Mouse (Mus musculus): ENCODE results near the gene Gdpd2. TPM values are rescaled to one million over a fixed set of nuclear protein-coding genes. Genes with fewer than 3 reads are reported as not detected.

The Gdpd2 gene
- 0.49 and 1.2 TPM in 2 replicates for polyA plus RNA-seq (2015; fragmentation: Nextera tagmentation; extraction: Ambion mirVana)

DNA sequence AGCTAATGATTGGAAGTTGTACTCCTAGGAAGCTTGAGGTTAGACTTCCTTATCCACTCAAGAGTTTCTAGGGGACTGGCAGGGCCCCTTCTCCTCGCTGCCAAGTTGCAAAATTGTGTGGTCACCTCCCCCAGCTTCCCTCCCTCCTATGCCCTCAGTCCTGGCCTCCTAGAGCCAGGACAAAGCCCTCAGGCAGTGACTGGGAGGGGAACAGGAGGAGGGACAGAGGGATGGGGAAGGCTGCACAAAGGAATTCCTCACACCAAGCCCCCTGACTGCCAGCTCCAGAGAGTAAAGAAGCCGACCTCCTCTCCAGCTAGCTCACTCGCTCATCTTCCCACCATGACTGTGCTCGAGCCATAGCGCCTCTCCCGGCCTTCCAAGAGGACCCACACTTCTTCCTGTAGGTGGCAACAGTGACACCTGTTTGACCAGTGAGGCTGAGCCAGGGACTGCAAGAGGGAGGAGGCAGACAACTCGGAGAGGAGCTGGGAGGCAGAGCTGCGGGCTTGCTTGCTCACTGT lies at the start of gene Gdpd2:
Gene Gdpd2 (plus strand): TSS at position 209 of the 524 bp plus-strand sequence.
- Histone ChIP-seq H3K4me3 (ENCODE audit: low read length) (0 out of 2 replicates have a peak within 1 kb of the TSS, but pooled peaks have one; percentile 3), H3K4me2 (ENCODE audit: low read depth, low read length) (0 out of 2 replicates have a peak within 1 kb of the TSS, but pooled peaks have one; percentile 22)
- 16% methylated on average over 8 of the region's 8 CpGs for WGBS

DNA sequence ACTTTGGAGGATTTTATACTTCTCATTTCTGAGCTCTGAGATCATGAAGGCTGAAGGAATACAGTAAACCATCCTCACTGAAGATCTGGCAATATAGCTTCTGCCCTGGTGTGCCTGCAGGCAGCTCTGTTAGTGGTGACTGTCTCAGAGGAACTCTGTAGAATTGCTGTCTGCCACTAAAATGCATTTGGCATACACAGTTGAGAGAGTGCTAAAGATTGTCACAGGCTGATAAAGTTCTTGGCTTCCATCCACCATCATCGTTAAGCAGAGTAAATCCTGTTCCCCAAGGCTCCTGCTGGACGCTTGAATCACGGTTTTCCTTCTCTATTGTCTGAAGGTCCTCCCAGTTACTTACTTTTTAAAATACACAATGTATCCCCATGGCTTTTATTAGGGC lies 43.1 kb upstream of the Gdpd2 start:
- peak; percentile 48; the same call in 1 of the 2 replicates for ATAC-seq (ENCODE audit: low read depth)
- Histone ChIP-seq H3K4me2 (ENCODE audit: low read depth, low read length) (no peak overlapping the region), H3K27ac (ENCODE audit: low read length) (peak overlapping the region; percentile 43), H3K9me3 (ENCODE audit: control insufficient read depth, low read length) (no peaks in the 10 kb centered on the region), H3K4me3 (ENCODE audit: low read length) (no peak overlapping the region), H3K27me3 (ENCODE audit: control insufficient read depth, insufficient read depth, low read depth, low read length) (no peaks in the 10 kb centered on the region; the same call in 1 of the 2 replicates), H3K4me1 (replicated peaks; ENCODE audit: control insufficient read depth, insufficient read depth, low read length) (0 out of 2 replicates have a peak, but pooled peaks cover 2% of the 10 kb centered on the region), H3K9ac (ENCODE audit: low read length) (no peak overlapping the region), H3K36me3 (ENCODE audit: control insufficient read depth, insufficient read depth, low read length) (no peaks in the 10 kb centered on the region)
- 34% methylated on average over 3 of the region's 3 CpGs for WGBS

More for the DNA sequence above, at the start of gene Gdpd2:
- Histone ChIP-seq H3K9ac (ENCODE audit: low read length) (no peak within 1 kb of the TSS), H3K9me3 (ENCODE audit: control insufficient read depth, low read length) (no peaks in the 10 kb centered on the region), H3K27ac (ENCODE audit: low read length) (no peak within 1 kb of the TSS), H3K4me1 (replicated peaks; ENCODE audit: control insufficient read depth, insufficient read depth, low read length) (no peaks in the 10 kb centered on the region), H3K27me3 (ENCODE audit: control insufficient read depth, insufficient read depth, low read depth, low read length) (peaks cover 4% of the 10 kb centered on the region), H3K36me3 (ENCODE audit: control insufficient read depth, insufficient read depth, low read length) (peaks cover 4% of the 10 kb centered on the region)
- peak; percentile 56 for ATAC-seq (ENCODE audit: low read depth)

DNA sequence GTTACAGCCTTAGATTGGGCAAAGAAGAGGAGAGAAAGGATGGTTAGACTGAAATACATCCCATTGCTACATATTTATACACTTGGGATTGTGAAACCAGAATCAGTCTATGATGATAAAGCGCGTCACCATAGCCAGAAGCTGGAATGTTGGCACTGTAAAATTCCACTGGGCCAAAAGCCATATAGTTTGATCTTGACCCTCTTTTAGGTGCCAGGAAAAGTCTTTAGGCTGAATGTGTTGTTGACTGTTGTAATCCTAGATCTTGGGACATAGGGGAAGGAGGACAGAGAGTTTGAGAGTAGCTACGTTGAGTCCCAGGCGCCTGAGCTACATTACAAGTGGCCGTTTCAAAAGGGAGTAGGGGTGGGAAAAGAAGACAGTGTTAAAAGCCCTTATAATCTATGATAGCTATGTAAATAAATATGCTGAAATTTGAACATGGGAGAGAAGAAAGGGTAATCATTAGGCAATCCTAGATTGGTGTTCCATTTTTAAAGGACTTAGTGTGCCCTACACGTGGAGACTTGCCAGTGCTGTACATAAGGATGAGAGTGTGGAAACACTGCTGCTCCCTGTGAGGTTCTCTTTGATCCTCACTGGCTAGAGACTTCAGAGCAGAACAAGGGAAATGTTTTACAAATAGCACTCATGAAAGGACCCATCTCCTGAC lies 42.2 kb upstream of the Gdpd2 start:
- WGBS: 57% methylated on average over 6 of the region's 6 CpGs

DNA sequence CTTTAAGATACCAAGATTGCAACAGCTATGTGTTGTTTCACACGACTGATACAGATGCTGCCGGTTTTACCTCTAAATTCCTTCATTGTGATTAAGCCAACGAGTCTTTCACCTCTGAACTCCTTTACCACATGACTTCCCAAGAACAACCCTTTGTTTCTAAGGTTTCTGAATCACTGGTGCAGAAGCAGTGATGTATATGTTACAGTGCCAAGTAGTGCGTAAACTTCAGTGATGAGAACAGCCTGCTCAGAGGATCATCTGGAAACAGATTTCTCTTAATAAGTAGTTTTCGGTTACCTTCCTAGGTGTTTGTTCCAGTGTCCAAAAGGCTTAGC lies 41.7 kb upstream of the Gdpd2 start:
- Histone ChIP-seq H3K4me1 (replicated peaks; ENCODE audit: control insufficient read depth, insufficient read depth, low read length) (0 out of 2 replicates have a peak, but pooled peaks cover 2% of the 10 kb centered on the region), H3K27ac (ENCODE audit: low read length) (peak overlapping the region; percentile 44), H3K4me3 (ENCODE audit: low read length) (no peak overlapping the region), H3K9ac (ENCODE audit: low read length) (no peak overlapping the region), H3K9me3 (ENCODE audit: control insufficient read depth, low read length) (no peaks in the 10 kb centered on the region), H3K27me3 (ENCODE audit: control insufficient read depth, insufficient read depth, low read depth, low read length) (no peaks in the 10 kb centered on the region; the same call in 1 of the 2 replicates), H3K4me2 (ENCODE audit: low read depth, low read length) (no peak overlapping the region), H3K36me3 (ENCODE audit: control insufficient read depth, insufficient read depth, low read length) (no peaks in the 10 kb centered on the region)
- WGBS: 72% methylated on average over 5 of the region's 5 CpGs
- ATAC-seq (ENCODE audit: low read depth): no peak

More for the DNA sequence above, 42.2 kb upstream of the Gdpd2 start:
- Histone ChIP-seq H3K4me1 (replicated peaks; ENCODE audit: control insufficient read depth, insufficient read depth, low read length) (0 out of 2 replicates have a peak, but pooled peaks cover 2% of the 10 kb centered on the region), H3K9ac (ENCODE audit: low read length) (no peak overlapping the region), H3K36me3 (ENCODE audit: control insufficient read depth, insufficient read depth, low read length) (no peaks in the 10 kb centered on the region), H3K27ac (ENCODE audit: low read length) (peak overlapping the region; percentile 44), H3K4me2 (ENCODE audit: low read depth, low read length) (no peak overlapping the region), H3K9me3 (ENCODE audit: control insufficient read depth, low read length) (no peaks in the 10 kb centered on the region), H3K27me3 (ENCODE audit: control insufficient read depth, insufficient read depth, low read depth, low read length) (no peaks in the 10 kb centered on the region; the same call in 1 of the 2 replicates), H3K4me3 (ENCODE audit: low read length) (no peak overlapping the region)
- peak; percentile 92 for ATAC-seq (ENCODE audit: low read depth)

DNA sequence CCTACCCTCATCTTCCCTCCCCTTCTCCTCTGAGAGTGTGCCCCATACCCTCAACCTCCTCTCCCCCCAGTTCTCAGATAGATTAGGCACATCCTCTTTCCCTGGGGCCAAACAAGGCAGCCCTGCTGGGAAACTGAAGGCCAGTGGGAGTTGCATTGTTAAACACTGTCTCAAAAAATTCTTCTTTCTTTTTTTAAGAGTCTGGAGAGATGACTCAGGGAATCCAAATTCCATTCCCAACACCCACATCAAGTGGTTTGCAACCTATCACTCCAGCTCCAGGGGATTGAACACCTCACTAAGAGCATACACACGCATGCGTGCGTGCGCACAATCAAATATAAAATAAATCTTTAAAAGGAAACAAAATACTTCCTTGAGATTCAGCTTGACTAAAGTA lies 32.9 kb upstream of the Gdpd2 start:
- H3K36me3 ChIP-seq (ENCODE audit: control insufficient read depth, insufficient read depth, low read length): 0 out of 2 replicates have a peak, but pooled peaks cover 2% of the 10 kb centered on the region
- no peak overlapping the region for H3K4me2 ChIP-seq (ENCODE audit: low read depth, low read length)
- H3K27ac ChIP-seq (ENCODE audit: low read length): no peak overlapping the region
- H3K9me3 ChIP-seq (ENCODE audit: control insufficient read depth, low read length): no peaks in the 10 kb centered on the region
- 95% methylated on average over 4 of the region's 4 CpGs for WGBS
- no peaks in the 10 kb centered on the region for H3K4me1 ChIP-seq (replicated peaks; ENCODE audit: control insufficient read depth, insufficient read depth, low read length)
- H3K27me3 ChIP-seq (ENCODE audit: control insufficient read depth, insufficient read depth, low read depth, low read length): 0 out of 2 replicates have a peak, but pooled peaks cover 2% of the 10 kb centered on the region
- H3K9ac ChIP-seq (ENCODE audit: low read length): no peak overlapping the region
- ATAC-seq (ENCODE audit: low read depth): no peak
- H3K4me3 ChIP-seq (ENCODE audit: low read length): no peak overlapping the region

DNA sequence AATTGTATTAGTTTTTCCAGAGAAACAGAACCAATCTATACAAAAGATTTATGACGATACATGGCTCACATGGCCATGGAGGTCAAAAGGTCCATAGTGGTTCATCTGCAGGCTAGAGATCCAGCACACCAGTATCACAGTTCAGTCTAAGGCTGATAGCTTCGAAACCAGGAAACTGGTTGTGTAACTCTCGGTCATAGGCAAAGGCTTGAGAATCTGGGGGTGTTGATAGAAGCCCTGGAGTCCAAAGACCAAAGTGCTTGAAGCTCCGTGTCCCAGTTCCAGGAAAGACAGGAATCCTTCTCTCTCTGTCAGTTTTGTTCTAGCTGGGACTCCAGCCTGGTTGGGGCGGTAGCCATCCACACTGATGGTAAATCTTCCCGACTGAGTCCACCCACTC lies 21.6 kb upstream of the Gdpd2 start:
- H3K9ac ChIP-seq (ENCODE audit: low read length): no peak overlapping the region
- no peak overlapping the region for H3K4me3 ChIP-seq (ENCODE audit: low read length)
- H3K4me1 ChIP-seq (replicated peaks; ENCODE audit: control insufficient read depth, insufficient read depth, low read length): no peaks in the 10 kb centered on the region
- WGBS: 91% methylated on average over 6 of the region's 6 CpGs
- no peaks in the 10 kb centered on the region for H3K9me3 ChIP-seq (ENCODE audit: control insufficient read depth, low read length)
- H3K27ac ChIP-seq (ENCODE audit: low read length): no peak overlapping the region
- H3K36me3 ChIP-seq (ENCODE audit: control insufficient read depth, insufficient read depth, low read length): peaks cover 9% of the 10 kb centered on the region
- H3K4me2 ChIP-seq (ENCODE audit: low read depth, low read length): no peak overlapping the region
- H3K27me3 ChIP-seq (ENCODE audit: control insufficient read depth, insufficient read depth, low read depth, low read length): no peaks in the 10 kb centered on the region
- no peak for ATAC-seq (ENCODE audit: low read depth)

DNA sequence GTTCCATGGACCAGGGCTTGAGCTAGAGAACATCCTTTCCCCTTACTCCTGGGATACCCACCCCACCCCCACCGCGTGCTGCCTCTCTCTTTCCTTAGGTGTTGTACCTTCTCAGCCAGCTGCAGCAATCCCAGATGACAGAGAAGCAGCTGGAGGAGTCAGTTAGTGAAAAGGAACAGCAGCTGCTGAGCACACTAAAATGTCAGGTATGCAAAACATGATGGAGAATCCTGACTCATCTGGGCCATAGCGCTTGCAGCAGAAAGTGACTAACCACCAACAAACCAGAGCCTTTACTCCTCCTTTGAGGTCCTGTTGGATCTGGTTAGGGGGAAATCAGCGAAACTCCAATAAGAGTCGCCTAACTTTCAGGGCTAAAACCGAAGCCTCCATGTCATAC lies 13.5 kb upstream of the Gdpd2 start:
- H3K4me1 ChIP-seq (replicated peaks; ENCODE audit: control insufficient read depth, insufficient read depth, low read length): no peaks in the 10 kb centered on the region
- no peak overlapping the region for H3K4me2 ChIP-seq (ENCODE audit: low read depth, low read length)
- no peak overlapping the region for H3K9ac ChIP-seq (ENCODE audit: low read length)
- H3K4me3 ChIP-seq (ENCODE audit: low read length): no peak overlapping the region
- H3K27ac ChIP-seq (ENCODE audit: low read length): no peak overlapping the region
- 89% methylated on average over 6 of the region's 6 CpGs for WGBS
- no peaks in the 10 kb centered on the region for H3K27me3 ChIP-seq (ENCODE audit: control insufficient read depth, insufficient read depth, low read depth, low read length)
- H3K9me3 ChIP-seq (ENCODE audit: control insufficient read depth, low read length): no peaks in the 10 kb centered on the region
- ATAC-seq (ENCODE audit: low read depth): no peak
- peaks cover 17% of the 10 kb centered on the region for H3K36me3 ChIP-seq (ENCODE audit: control insufficient read depth, insufficient read depth, low read length)

DNA sequence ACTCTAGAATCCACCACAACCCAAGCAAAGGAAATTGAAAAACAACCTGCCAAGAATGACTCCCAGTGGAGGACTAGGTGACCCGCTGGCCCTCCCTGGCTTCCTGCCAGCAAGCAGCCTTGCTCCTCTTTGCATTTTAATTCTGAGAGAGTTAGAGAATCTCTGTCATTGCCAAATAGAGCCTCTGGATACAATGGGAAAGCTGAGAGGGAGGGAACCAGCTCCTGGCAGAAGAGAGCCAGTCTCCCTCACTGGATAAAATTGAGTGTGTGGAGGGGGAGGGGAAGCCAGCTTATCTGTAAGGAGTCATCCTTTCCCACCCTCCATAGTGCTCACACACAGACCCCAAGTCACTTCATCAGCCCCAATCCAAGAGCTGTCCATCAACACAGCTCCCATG lies 726 bp upstream of the Gdpd2 start:
- peaks cover 4% of the 10 kb centered on the region for H3K36me3 ChIP-seq (ENCODE audit: control insufficient read depth, insufficient read depth, low read length)
- peaks cover 2% of the 10 kb centered on the region; the same call in 1 of the 2 replicates for H3K27me3 ChIP-seq (ENCODE audit: control insufficient read depth, insufficient read depth, low read depth, low read length)
- H3K27ac ChIP-seq (ENCODE audit: low read length): no peak overlapping the region
- no peak overlapping the region for H3K4me3 ChIP-seq (ENCODE audit: low read length)
- no peak overlapping the region for H3K9ac ChIP-seq (ENCODE audit: low read length)
- H3K4me2 ChIP-seq (ENCODE audit: low read depth, low read length): no peak overlapping the region
- H3K9me3 ChIP-seq (ENCODE audit: control insufficient read depth, low read length): no peaks in the 10 kb centered on the region
- 0 out of 2 replicates have a peak, but pooled peaks have one; percentile 26 for ATAC-seq (ENCODE audit: low read depth)
- 26% methylated on average over 1 of the region's 1 CpGs for WGBS
- H3K4me1 ChIP-seq (replicated peaks; ENCODE audit: control insufficient read depth, insufficient read depth, low read length): no peaks in the 10 kb centered on the region

DNA sequence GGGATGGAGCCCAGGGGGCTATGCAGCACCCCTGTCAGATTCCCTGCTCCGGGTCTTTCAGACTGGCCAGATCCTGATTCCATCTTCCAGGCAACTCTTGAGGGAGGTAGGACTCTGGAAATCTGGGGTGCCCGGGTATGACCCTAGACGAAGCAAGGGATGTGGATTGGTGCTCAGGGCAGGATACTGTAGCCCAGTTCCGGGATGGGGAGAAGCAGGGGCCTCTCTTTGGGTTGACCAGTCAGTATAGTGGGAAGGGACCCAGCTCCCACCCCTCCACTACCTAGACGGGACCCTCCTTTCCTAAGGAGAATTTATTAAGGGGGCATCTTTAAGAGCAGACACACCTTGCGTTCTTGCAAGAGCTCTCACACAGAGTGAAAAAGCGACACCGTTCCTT lies 593 bp downstream of the Gdpd2 start:
- no peak overlapping the region for H3K9ac ChIP-seq (ENCODE audit: low read length)
- H3K4me3 ChIP-seq (ENCODE audit: low read length): 0 out of 2 replicates have a peak overlapping the region, but pooled peaks have one; percentile 3
- whole genome bisulfite sequencing: 32% methylated on average over 8 of the region's 8 CpGs

More for the DNA sequence above, 593 bp downstream of the Gdpd2 start:
- no peaks in the 10 kb centered on the region for H3K4me1 ChIP-seq (replicated peaks; ENCODE audit: control insufficient read depth, insufficient read depth, low read length)
- ATAC-seq (ENCODE audit: low read depth): no peak; the same call in 1 of the 2 replicates
- H3K36me3 ChIP-seq (ENCODE audit: control insufficient read depth, insufficient read depth, low read length): peaks cover 4% of the 10 kb centered on the region
- H3K9me3 ChIP-seq (ENCODE audit: control insufficient read depth, low read length): no peaks in the 10 kb centered on the region
- peaks cover 5% of the 10 kb centered on the region for H3K27me3 ChIP-seq (ENCODE audit: control insufficient read depth, insufficient read depth, low read depth, low read length)
- H3K27ac ChIP-seq (ENCODE audit: low read length): no peak overlapping the region
- H3K4me2 ChIP-seq (ENCODE audit: low read depth, low read length): 0 out of 2 replicates have a peak overlapping the region, but pooled peaks have one; percentile 22
